Mouse (Mus musculus) left cerebral cortex, adult 18-20 months (tissue): Measurements from ENCODE around the gene Ap4b1. TPM values are rescaled to one million over a fixed set of nuclear protein-coding genes. Genes with fewer than 3 reads are reported as not detected.
"Not testable (repeated sequence)": the region's sequence is repeated elsewhere in the genome, so short reads cannot be mapped to it uniquely, and the experiment has no call there.

Experiments used
- DNase-seq, 2 experiments: peaks; one replicate each; pipeline ENCODE4 v3.0.0; 2021 to 2022; ENCODE audit warnings: low spot score in 2 of 2, mixed read lengths in 1 of 2
- long read RNA-seq, 2 experiments: library from polyadenylated mRNA; stranded (forward); transcript quantifications; one replicate each; pipeline ENCODE4 v2.0.0; 2021
- total RNA-seq, 2 experiments: library from RNA; stranded (reverse); gene quantifications; 2 replicates each; pipeline ENCODE4 v1.2.3; 2021

The Ap4b1 gene
- 10 to 100 TPM; 11.7 to 13.4 TPM for total RNA-seq
- long read RNA-seq, experiment 1, transcript Ap4b1-201 (10 exons, 2,799 nt): major isoform, 6 of 9 reads
- long read RNA-seq, experiment 1, partial matches to known transcripts: 0 of 9 reads
- long read RNA-seq, experiment 1, other reads (novel, unspliced or antisense): 1 of 9 reads
- long read RNA-seq, experiment 2, transcript Ap4b1-201 (10 exons, 2,799 nt): major isoform, 6 of 8 reads
- long read RNA-seq, experiment 2, partial matches to known transcripts: 1 of 8 reads
- long read RNA-seq, experiment 2, other reads (novel, unspliced or antisense): 1 of 8 reads

- peak; percentile 86 to 91 for DNase-seq
Observed at GRCm38 (mm10) chr3:103808891-103809798, at the start of gene Ap4b1, which contains the start of the genes Dclre1b and Gm43064. Ap4b1 (plus strand) TSS chr3:103809520. Dclre1b (minus strand) TSS chr3:103809444. Gm43064 (plus strand) TSS chr3:103809573.

- no peak for DNase-seq
Observed at GRCm38 (mm10) chr3:103766789-103767188, 42.5 kb upstream of the Ap4b1 start.

GRCm38 (mm10) chr3:103771531-103772130 is 37.7 kb upstream of the Ap4b1 start:
- DNase-seq: no peak

- no peak for DNase-seq
Observed at GRCm38 (mm10) chr3:103772846-103773245, 36.5 kb upstream of the Ap4b1 start.

GRCm38 (mm10) chr3:103773508-103773907 is 35.8 kb upstream of the Ap4b1 start:
- no peak for DNase-seq

GRCm38 (mm10) chr3:103774009-103774408 is 35.3 kb upstream of the Ap4b1 start:
- DNase-seq: no peak

- DNase-seq: peak in 1 of 2 experiments; percentile 19
Observed at GRCm38 (mm10) chr3:103777940-103778339, 31.4 kb upstream of the Ap4b1 start.

GRCm38 (mm10) chr3:103778660-103779059 is 30.7 kb upstream of the Ap4b1 start:
- DNase-seq: no peak

GRCm38 (mm10) chr3:103779183-103779582 is 30.1 kb upstream of the Ap4b1 start:
- DNase-seq: no peak

- peak; percentile 22 to 49 for DNase-seq
Observed at GRCm38 (mm10) chr3:103780271-103780670, 29.0 kb upstream of the Ap4b1 start.

GRCm38 (mm10) chr3:103780777-103781176 is 28.5 kb upstream of the Ap4b1 start:
- DNase-seq: no peak

GRCm38 (mm10) chr3:103782844-103783609 is 26.3 kb upstream of the Ap4b1 start:
- no peak for DNase-seq

GRCm38 (mm10) chr3:103787225-103787624 is 22.1 kb upstream of the Ap4b1 start:
- no peak for DNase-seq

GRCm38 (mm10) chr3:103789096-103789495 is 20.2 kb upstream of the Ap4b1 start:
- no peak for DNase-seq

GRCm38 (mm10) chr3:103789891-103790345 is 19.4 kb upstream of the Ap4b1 start:
- peak in 1 of 2 experiments; percentile 31 for DNase-seq

- DNase-seq: peak; percentile 25 to 31
Observed at GRCm38 (mm10) chr3:103790346-103791145, 18.8 kb upstream of the Ap4b1 start.

GRCm38 (mm10) chr3:103791230-103792110 is 17.9 kb upstream of the Ap4b1 start, which contains the start of gene Hipk1:
Hipk1 (minus strand) TSS chr3:103791563.
- peak; percentile 93 to 96 for DNase-seq

GRCm38 (mm10) chr3:103792111-103792406 is 17.3 kb upstream of the Ap4b1 start:
- DNase-seq: not testable (repeated sequence)

GRCm38 (mm10) chr3:103792566-103792965 is 16.8 kb upstream of the Ap4b1 start:
- no peak for DNase-seq
